Mouse (Mus musculus): ENCODE results near the gene Acadvl. TPM values are rescaled to one million over a fixed set of nuclear protein-coding genes. Genes with fewer than 3 reads are reported as not detected.

Acadvl gene
- polyA plus RNA-seq, 1 experiment from 2014 or later = 131 TPM

GRCm38 (mm10) chr11:70042309-70043085 lies 27.3 kb upstream of the Acadvl start:
- Histone ChIP-seq H3K9ac (no peak overlapping the region), H3K36me3 (peaks cover 68% of the 10 kb centered on the region), H3K4me3 (no peak overlapping the region), H3K9me3 (no peaks in the 10 kb centered on the region), H3K27me3 (replicated peaks) (no peaks in the 10 kb centered on the region), H3K4me1 (no peaks in the 10 kb centered on the region), H3K4me2 (no peak overlapping the region), H3K27ac (replicated peaks) (no peak overlapping the region)
- WGBS = 87% methylated on average over 23 of the region's 23 CpGs
- ATAC-seq (ENCODE audit: extremely low read depth, insufficient number of reproducible peaks, low FRiP score, low TSS enrichment) = no peak

GRCm38 (mm10) chr11:70040184-70040583 lies 25.0 kb upstream of the Acadvl start:
- H3K9ac ChIP-seq = no peak overlapping the region
- H3K27me3 ChIP-seq (replicated peaks) = no peaks in the 10 kb centered on the region
- ATAC-seq (ENCODE audit: extremely low read depth, insufficient number of reproducible peaks, low FRiP score, low TSS enrichment) = no peak
- H3K9me3 ChIP-seq = no peaks in the 10 kb centered on the region
- no peak overlapping the region for H3K4me2 ChIP-seq
- H3K4me3 ChIP-seq = no peak overlapping the region
- H3K36me3 ChIP-seq = peaks cover 75% of the 10 kb centered on the region
- H3K27ac ChIP-seq (replicated peaks) = no peak overlapping the region
- WGBS = 79% methylated on average over 7 of the region's 7 CpGs
- H3K4me1 ChIP-seq = no peaks in the 10 kb centered on the region

GRCm38 (mm10) chr11:70039631-70040030 lies 24.4 kb upstream of the Acadvl start:
- no peak overlapping the region for H3K9ac ChIP-seq
- ATAC-seq (ENCODE audit: extremely low read depth, insufficient number of reproducible peaks, low FRiP score, low TSS enrichment) = no peak
- H3K9me3 ChIP-seq = no peaks in the 10 kb centered on the region
- H3K4me2 ChIP-seq = no peak overlapping the region
- H3K4me1 ChIP-seq = no peaks in the 10 kb centered on the region
- WGBS = 85% methylated on average over 10 of the region's 10 CpGs
- H3K4me3 ChIP-seq = no peak overlapping the region
- no peak overlapping the region for H3K27ac ChIP-seq (replicated peaks)
- H3K36me3 ChIP-seq = peaks cover 73% of the 10 kb centered on the region
- no peaks in the 10 kb centered on the region for H3K27me3 ChIP-seq (replicated peaks)

GRCm38 (mm10) chr11:70038174-70038573 lies 23.0 kb upstream of the Acadvl start:
- H3K36me3 ChIP-seq = peaks cover 67% of the 10 kb centered on the region
- no peak overlapping the region for H3K9ac ChIP-seq
- no peak overlapping the region for H3K4me2 ChIP-seq
- 68% methylated on average over 7 of the region's 7 CpGs for WGBS
- no peaks in the 10 kb centered on the region for H3K27me3 ChIP-seq (replicated peaks)
- H3K4me1 ChIP-seq = no peaks in the 10 kb centered on the region
- H3K9me3 ChIP-seq = no peaks in the 10 kb centered on the region
- H3K4me3 ChIP-seq = no peak overlapping the region
- no peak overlapping the region for H3K27ac ChIP-seq (replicated peaks)
- no peak for ATAC-seq (ENCODE audit: extremely low read depth, insufficient number of reproducible peaks, low FRiP score, low TSS enrichment)

GRCm38 (mm10) chr11:70031321-70031670 lies 16.1 kb upstream of the Acadvl start:
- Histone ChIP-seq H3K27ac (replicated peaks) (no peak overlapping the region), H3K9me3 (no peaks in the 10 kb centered on the region), H3K36me3 (peaks cover 42% of the 10 kb centered on the region), H3K4me2 (no peak overlapping the region), H3K9ac (no peak overlapping the region), H3K27me3 (replicated peaks) (peaks cover 7% of the 10 kb centered on the region; the same call in 1 of the 2 replicates), H3K4me1 (peaks cover 41% of the 10 kb centered on the region), H3K4me3 (no peak overlapping the region)
- WGBS = 92% methylated on average over 11 of the region's 11 CpGs
- ATAC-seq (ENCODE audit: extremely low read depth, insufficient number of reproducible peaks, low FRiP score, low TSS enrichment) = no peak

GRCm38 (mm10) chr11:70030651-70031320 lies 15.6 kb upstream of the Acadvl start:
- ATAC-seq (ENCODE audit: extremely low read depth, insufficient number of reproducible peaks, low FRiP score, low TSS enrichment) = no peak
- 90% methylated on average over 28 of the region's 28 CpGs for WGBS
- Histone ChIP-seq H3K4me2 (no peak overlapping the region), H3K27me3 (replicated peaks) (peaks cover 7% of the 10 kb centered on the region; the same call in 1 of the 2 replicates), H3K9ac (no peak overlapping the region), H3K36me3 (peaks cover 38% of the 10 kb centered on the region), H3K27ac (replicated peaks) (no peak overlapping the region), H3K4me3 (no peak overlapping the region), H3K9me3 (no peaks in the 10 kb centered on the region), H3K4me1 (peaks cover 46% of the 10 kb centered on the region)

GRCm38 (mm10) chr11:70029829-70030550 lies 14.8 kb upstream of the Acadvl start:
- H3K27me3 ChIP-seq (replicated peaks) = peaks cover 7% of the 10 kb centered on the region; the same call in 1 of the 2 replicates
- peaks cover 51% of the 10 kb centered on the region for H3K4me1 ChIP-seq
- peak overlapping the region; percentile 31; the same call in 1 of the 2 replicates for H3K4me3 ChIP-seq
- ATAC-seq (ENCODE audit: extremely low read depth, insufficient number of reproducible peaks, low FRiP score, low TSS enrichment) = no peak
- 44% methylated on average over 11 of the region's 11 CpGs for WGBS
- H3K4me2 ChIP-seq = peak overlapping the region; percentile 65
- H3K9ac ChIP-seq = 0 out of 2 replicates have a peak overlapping the region, but pooled peaks have one; percentile 44
- H3K9me3 ChIP-seq = no peaks in the 10 kb centered on the region
- H3K27ac ChIP-seq (replicated peaks) = 0 out of 2 replicates have a peak overlapping the region, but pooled peaks have one; percentile 69
- H3K36me3 ChIP-seq = peaks cover 32% of the 10 kb centered on the region

- H3K27me3 ChIP-seq (replicated peaks) = peaks cover 7% of the 10 kb centered on the region; the same call in 1 of the 2 replicates
- peak overlapping the region; percentile 65 for H3K4me2 ChIP-seq
- H3K27ac ChIP-seq (replicated peaks) = peak overlapping the region; percentile 69
- under 1% methylated on average over 20 of the region's 20 CpGs for WGBS
- H3K36me3 ChIP-seq = peaks cover 31% of the 10 kb centered on the region
- peak overlapping the region; percentile 31 for H3K4me3 ChIP-seq
- ATAC-seq (ENCODE audit: extremely low read depth, insufficient number of reproducible peaks, low FRiP score, low TSS enrichment) = peak; percentile 69
- H3K4me1 ChIP-seq = peaks cover 53% of the 10 kb centered on the region
- peak overlapping the region; percentile 66; the same call in 1 of the 2 replicates for H3K9ac ChIP-seq
- no peaks in the 10 kb centered on the region for H3K9me3 ChIP-seq
Observed at GRCm38 (mm10) chr11:70029130-70029801, 14.1 kb upstream of the Acadvl start.

GRCm38 (mm10) chr11:70028401-70029129 lies 13.4 kb upstream of the Acadvl start:
- WGBS = 28% methylated on average over 12 of the region's 12 CpGs
- peak overlapping the region; percentile 69 for H3K27ac ChIP-seq (replicated peaks)
- H3K9me3 ChIP-seq = no peaks in the 10 kb centered on the region
- peaks cover 7% of the 10 kb centered on the region; the same call in 1 of the 2 replicates for H3K27me3 ChIP-seq (replicated peaks)
- peak overlapping the region; percentile 66 for H3K9ac ChIP-seq
- peaks cover 59% of the 10 kb centered on the region for H3K4me1 ChIP-seq
- H3K4me2 ChIP-seq = peak overlapping the region; percentile 65
- peaks cover 28% of the 10 kb centered on the region for H3K36me3 ChIP-seq
- peak overlapping the region; percentile 31 for H3K4me3 ChIP-seq
- ATAC-seq (ENCODE audit: extremely low read depth, insufficient number of reproducible peaks, low FRiP score, low TSS enrichment) = no peak

- WGBS = 42% methylated on average over 9 of the region's 9 CpGs
- no peak for ATAC-seq (ENCODE audit: extremely low read depth, insufficient number of reproducible peaks, low FRiP score, low TSS enrichment)
- H3K9me3 ChIP-seq = no peaks in the 10 kb centered on the region
- H3K36me3 ChIP-seq = peaks cover 18% of the 10 kb centered on the region
- peaks cover 68% of the 10 kb centered on the region for H3K4me1 ChIP-seq
- peak overlapping the region; percentile 10 for H3K27ac ChIP-seq (replicated peaks)
- H3K4me2 ChIP-seq = peak overlapping the region; percentile 65
- H3K4me3 ChIP-seq = peak overlapping the region; percentile 37
- peaks cover 7% of the 10 kb centered on the region; the same call in 1 of the 2 replicates for H3K27me3 ChIP-seq (replicated peaks)
- peak overlapping the region; percentile 42 for H3K9ac ChIP-seq
Observed at GRCm38 (mm10) chr11:70027397-70027796, 12.2 kb upstream of the Acadvl start.

All from heart, embryonic 13.5 days (tissue).